Mouse (Mus musculus): Measurements from ENCODE around the gene Cacnb3.

Cacnb3 gene

DNA sequence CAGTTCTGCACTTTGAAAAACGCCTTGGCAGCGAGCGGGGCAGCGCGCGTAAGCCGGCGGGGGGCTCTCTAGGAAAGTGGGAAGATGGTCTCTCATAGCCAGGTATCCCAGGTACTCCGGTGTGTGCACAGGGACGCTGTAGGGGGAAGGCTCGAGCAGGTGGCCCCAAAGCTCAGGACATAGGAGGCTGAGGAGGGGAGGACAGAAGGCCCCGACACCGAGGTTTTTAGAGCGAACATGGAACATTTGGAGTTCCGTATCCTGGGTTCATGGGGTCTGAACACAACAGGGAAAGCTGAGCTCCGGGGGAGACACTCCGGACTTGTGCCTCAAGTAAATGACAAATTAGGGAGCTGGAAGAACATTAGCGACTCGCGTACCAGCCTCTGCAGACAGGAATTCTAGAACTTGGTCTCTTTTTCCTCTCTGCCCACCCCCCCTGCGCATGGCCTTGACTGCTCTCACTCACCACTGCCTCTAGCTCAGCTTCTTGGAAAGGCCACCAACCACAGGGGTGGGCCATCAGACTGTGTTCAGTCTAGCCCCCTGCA, 4.7 kb downstream of the Cacnb3 start:
- no peak for DNase-seq (ENCODE audit: low spot score in 2 of 2)

DNA sequence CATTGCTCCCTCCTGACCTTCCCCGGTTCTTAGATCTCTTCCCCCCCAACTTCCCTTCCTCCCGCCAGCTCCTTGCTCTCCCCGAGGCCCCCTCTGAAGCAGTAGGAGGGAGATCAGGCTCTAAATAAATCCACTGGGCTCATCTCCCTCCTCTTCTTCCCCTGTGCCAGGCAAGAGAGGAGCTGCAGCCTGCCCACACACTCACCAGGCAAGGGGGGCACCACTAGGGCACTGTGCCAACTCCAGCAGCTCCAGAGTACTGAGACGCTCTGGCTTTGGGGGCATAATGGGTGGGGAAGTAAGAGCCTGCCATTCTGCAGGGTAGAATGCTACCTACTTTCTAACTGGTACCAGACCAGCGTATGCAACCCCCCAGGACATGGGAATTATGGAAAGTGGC, 5.9 kb downstream of the Cacnb3 start:
- no peak for DNase-seq (ENCODE audit: low spot score in 2 of 2)

DNA sequence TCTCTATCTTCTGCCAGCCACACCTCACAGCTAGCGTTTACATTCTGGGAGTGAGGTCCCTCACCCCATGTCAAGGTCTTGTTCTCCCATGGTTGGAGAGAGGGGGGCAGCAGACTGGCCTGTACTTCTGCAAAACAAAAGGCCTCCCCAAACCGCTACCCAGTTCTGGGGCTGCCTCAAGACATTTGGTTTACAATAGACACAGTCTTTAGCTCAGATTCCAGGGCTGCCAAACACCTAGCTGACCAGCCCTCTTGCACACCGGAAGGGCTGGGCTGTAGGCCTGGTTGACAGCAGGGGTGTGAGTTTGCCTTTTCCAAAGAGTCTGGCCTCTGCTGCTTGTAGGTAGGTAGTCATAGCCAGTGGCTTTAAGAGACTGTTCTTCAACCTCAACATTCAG, 6.5 kb downstream of the Cacnb3 start:
- DNase-seq (ENCODE audit: low spot score in 2 of 2), result no peak

DNA sequence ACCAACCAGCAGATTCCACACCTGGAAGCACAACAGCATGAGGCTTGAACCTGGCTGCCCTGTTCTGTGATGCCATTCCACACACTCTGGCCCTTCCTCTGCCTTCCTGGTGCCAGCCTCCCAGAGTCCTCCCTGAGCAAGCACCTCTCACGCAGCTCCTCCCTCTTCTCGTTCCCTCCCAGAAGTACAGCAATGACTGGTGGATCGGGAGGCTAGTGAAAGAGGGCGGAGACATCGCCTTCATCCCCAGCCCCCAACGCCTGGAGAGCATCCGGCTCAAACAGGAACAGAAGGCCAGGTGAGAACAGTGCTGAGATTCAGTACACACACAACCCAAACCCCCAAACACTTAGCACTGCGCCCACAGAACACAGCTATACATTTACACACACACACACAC, 9.5 kb downstream of the Cacnb3 start:
- no peak for DNase-seq (ENCODE audit: low spot score in 2 of 2)

DNA sequence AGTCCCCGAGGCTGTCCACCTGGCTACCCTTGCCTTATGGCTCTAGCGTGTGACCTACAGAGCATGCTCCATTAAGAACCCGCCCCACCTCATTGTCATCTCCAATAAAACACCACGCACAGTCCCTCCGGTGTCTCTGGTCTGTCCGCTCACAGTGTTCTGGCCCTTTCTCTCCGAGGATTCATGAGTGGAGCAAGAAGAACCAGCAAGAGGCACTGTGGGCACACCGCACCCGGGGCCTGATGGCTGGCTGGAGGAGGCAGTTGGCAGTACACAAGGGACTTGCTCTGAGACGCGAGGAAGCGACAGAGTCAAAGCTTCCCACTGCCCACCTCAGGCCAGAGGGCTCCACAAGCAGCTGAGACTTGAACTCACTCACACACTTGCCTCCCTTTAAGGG, 13.8 kb downstream of the Cacnb3 start:
- no peak for DNase-seq (ENCODE audit: low spot score in 2 of 2)

DNA sequence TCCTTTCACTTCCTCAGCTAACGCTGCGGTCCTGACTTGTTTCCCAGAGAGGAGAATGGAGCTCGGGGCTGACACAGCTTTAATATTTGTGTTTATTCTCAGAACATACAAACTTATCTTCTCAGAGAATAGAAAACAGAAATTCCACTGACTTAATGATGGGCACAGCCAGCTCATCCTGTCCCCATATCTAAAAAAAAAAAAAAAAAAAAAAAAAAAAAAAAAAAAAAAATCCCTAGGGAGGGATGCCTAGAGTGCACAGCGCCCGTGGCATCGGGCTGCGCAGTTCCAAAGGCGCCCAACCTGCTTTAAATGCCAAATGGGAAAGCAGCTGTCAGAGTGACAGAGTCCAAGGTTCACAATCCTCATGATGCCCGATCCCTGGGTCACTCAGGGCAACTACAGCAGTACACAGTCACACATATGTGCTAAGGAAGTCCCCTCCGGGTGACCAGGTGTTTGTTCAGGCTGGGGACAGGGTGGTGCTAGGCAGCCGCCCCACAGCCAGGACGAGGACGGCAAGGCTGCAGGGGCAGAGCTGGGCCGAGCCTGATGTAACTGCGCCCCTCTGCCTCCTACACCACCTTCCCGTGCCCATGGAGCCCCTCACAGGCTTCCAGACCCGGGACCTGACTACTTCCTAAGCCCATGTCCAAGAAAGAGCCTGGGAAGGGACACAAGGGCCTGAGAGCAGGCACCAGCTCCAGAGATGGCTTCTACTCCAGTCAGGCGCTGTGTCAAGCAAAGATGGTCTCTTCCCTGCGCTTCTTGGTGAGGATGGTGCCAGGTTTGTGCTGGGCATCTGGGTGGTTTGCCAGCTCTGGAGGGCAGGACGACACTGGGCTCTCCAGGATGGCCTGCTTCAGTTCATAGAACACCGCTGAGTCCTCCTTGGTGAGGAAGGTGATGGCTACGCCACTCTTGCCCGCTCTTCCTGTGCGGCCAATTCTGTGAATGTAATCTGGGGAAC, 14.7 kb downstream of the Cacnb3 start:
- DNase-seq (ENCODE audit: low spot score in 2 of 2), result no peak

DNA sequence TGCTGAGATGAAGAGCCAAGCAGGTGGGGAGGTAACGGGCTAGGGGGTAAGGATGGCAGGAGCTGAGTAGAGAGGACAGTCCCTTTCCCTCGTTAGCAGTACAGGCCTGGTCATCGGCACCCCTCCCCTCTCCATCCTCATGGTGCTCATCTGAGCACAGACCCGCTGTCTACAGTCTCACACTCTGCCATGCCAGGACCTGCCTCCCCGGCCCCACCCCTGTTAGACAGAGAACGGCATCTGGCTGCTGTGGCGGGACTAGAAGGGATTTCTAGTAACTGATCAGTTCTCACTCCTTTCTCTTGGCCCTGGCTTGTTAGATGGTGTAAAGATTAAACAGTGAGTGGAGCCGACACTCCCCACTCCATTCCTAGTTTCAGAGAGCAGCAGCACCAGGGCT, 16.1 kb downstream of the Cacnb3 start:
- no peak for DNase-seq (ENCODE audit: low spot score in 2 of 2)

DNA sequence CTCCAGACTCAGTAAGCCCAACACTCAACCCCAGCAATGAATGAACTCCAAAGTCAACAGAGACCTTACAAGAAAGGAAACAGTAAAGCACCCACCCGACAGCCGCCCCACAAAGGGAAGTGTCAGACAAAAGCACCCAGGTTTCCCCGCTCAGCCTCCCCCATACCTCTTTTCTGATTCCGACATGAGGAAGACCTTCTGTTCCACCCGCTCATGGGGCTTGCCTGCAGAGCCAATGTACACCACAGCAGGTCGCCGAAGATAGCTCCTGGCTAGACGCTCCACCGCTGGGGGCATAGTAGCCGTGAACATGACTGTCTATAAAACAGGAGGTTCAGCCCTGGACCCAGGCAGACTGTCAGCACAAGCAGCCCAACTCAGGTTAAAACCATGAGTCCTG, 16.7 kb downstream of the Cacnb3 start:
- no peak for DNase-seq (ENCODE audit: low spot score in 2 of 2)

DNA sequence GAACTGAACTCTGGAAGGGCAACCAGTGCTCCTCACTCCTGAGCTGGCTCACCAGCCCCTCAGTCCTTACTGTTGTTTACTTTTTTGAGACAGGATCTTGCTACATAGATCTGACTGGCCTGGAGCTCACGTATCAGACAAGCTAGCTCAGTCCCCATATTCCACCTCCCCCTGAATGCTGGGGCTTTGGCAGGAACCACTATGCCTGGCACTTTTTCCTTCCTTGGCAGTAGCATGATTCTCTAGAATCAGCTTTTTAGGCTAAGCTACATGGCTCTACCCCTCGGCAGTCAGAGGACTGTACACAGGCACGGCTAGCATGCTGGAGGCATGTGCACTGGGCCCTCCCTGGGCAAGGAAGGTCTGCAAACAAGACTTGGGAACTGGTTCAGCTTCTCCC, 17.4 kb downstream of the Cacnb3 start:
- DNase-seq (ENCODE audit: low spot score in 2 of 2), result no peak

DNA sequence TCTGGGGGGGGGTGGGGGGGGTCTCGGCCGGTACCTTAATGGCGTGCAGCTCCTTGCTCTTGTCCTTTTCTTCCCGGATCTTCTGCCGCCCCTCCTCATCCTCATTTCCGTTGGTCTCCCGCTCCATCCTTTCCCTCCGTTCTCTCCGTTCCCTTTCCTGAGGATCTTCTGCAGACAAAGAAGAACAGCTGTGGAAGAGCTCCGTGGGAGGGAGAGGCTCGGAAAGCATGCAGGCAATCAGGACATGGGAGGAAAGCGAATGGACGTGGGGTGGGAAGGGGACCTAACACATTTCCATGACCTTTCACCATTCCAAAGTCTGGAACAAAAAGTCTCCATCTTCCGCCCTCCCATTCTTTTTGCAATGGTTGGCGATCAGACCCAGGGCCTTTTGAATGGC, 20.8 kb downstream of the Cacnb3 start:
- no peak for DNase-seq (ENCODE audit: low spot score in 2 of 2)

DNA sequence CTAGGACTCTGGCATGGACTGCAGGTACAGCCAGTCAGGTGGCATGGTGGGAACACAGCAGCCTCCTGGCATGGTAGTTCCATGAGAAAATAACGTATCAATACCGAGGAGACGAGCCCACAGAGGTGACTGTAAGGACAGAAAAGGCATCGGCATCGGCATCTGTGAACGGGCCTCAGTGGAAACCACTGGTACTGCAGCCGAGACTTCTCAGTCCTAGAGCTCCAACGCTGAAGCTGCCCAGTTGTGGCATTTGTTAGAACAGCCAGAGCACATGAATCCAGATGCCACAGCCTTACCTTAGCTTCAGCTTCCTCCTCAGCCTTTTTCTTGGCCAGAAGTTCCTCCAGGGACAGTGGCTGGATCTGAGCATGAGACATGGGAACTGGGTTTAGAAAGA, 21.5 kb downstream of the Cacnb3 start:
- DNase-seq (ENCODE audit: low spot score in 2 of 2), result no peak

DNA sequence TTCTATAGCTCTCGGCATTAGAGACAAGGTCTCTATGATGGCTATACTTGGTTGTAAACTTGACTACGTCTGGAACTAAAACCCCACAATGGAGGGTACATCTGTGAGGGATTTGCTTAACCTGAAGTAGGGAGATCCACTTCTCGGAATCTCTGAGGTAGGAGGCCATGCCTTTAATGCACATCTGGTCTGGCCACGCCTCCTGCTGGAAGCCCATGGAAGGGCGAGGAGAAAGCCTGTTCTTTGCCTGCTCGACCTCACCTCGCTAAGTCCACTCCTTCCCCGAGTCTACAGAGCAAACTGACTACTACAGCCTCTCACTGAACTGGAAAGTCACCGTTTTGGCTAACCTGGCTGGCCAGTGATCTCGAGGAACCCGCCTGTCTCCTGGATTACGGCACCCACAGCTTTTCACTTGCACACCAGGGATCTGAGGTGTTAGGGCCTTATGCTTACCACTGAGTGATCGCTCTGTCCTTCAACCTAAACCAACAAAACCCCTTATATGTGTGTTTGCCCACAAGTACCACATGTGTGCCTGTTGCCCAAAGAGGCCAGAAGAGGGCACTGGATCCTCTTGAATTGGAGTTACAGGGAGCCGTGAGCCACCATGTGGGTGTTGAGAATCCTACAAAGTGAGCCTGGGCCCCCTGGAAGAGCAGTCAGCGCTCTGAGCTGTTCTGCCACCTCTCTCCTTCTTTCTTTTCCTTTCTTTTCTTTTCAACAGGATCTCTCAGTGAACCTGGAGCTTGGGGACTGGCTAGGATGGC, 26.5 kb downstream of the Cacnb3 start:
- no peak for DNase-seq (ENCODE audit: low spot score in 2 of 2)

DNA sequence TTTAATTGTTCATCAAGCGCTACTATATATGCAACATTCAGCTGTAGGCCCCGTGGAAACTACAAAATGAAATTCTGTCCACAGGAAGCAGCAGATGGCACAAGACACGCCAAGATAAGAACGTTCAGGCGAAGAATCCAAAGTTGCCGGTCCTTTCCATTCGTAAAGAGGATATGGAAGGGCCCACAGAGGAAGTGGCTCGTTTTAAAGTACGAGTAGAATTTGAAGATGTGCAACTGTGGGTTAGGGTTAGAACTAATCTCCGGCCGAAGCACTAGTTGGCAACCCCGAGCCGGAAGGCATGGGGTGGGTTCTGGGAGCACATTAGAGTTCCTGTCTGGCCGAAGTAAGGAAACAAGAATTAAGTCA, 31.5 kb downstream of the Cacnb3 start:
- DNase-seq (ENCODE audit: low spot score in 2 of 2), result no peak

DNA sequence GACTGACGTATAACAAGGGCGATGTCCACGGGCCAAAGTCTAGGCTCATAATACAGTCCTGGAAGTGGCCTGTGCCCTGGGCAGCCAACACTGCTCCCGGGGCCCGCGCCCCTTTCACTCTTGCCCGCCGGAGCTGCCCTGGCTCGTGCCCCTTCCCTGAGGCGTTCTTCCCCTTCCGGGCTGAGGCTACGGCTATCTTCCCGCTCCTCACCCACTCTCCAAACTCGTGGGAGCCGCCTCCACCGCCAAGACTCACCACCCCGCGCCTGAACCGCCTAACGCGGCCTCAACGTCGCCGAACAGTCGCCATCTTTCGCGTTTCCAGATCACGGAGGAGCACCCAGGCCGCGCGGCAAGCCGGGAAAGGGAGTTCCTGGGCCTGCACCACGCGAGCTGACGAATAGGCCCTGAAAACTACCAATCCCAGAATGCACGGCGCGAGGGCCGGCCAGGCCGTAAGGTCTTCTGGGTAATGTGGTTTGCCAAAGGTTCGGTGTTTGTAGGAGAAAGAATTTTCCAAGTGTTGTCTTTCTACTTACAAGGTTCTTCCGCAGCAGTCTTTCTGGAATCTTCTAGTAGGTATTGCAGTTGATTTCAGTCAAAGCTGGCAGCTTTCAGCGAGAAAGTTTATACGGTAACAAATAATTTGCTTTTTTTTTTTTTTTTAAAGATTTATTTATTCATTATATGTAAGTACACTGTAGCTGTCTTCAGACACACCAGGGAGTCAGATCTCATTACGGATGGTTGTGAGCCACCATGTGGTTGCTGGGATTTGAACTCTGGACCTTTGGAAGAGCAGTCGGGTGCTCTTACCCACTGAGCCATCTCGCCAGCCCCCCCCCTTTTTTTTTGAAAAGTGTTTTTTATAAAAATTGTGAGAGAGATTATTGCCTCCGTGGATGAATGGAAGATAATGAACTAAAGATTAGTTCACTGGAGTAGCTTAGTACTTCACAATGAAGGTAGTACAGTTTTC, 32.2 kb downstream of the Cacnb3 start, which contains the start of gene Ddx23:
Ddx23 (minus strand) TSS at position 328 of the 979 bp plus-strand sequence.
- DNase-seq (ENCODE audit: low spot score in 2 of 2), result peak; percentile 90 to 95

DNA sequence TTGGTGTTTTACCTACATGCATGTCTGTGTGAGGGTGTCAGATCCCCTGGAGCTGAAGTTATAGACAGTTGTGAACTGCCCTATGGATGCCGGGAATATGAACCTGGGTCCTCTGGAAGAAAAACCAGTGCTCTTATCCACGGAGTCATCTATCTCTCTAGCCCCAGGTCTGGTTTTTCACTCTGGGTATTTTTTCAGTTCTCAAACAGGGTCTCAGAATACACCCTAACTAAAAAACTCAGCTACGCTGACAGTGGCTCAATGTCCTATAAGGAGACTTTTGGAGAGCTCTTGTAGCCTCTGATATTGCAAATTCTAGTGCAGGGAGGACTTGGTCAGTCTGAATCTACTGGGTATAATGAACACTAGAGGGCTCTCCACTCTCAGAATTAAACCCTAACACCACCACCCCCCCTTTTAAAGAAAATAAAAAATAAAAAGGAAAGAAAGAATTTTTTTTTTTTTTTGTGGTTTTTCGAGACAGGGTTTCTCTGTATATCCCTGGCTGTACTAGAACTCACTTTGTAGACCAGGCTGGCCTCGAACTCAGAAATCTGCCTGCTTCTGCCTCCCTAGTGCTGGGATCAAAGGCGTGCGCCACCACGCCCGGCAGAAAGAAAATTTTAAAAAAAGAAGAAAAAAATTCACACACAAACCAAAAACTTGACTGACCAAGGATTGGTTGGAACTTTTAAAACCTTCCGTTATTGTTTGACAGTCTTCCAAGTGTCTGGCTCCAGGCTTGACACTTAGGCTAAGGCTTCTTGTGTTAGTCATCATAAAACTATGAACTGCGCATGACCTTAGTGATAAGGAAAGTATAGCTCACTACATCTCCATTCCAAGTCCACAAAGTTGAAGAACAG, 33.6 kb downstream of the Cacnb3 start:
- DNase-seq (ENCODE audit: low spot score in 2 of 2), result no peak

DNA sequence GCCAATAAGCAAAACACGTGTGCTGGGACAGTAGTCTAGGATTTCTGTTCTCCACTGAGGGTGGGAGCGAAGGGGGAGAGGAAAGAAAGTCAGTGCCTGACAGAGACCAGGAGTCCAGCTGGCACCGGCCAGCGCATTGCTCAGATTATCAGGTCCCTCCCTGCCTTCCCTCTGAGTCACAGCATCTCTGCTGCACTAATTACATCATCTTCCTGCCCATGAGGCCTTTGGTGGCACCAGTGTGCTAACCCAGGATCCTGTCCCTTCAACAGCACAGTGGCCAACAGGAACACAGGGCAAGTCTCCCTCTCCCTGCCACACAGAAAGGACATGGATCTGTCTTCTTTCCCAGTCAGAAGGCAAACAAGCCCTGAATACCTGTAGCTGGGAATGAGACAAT, 42.0 kb downstream of the Cacnb3 start:
- DNase-seq (ENCODE audit: low spot score in 2 of 2), result no peak

DNA sequence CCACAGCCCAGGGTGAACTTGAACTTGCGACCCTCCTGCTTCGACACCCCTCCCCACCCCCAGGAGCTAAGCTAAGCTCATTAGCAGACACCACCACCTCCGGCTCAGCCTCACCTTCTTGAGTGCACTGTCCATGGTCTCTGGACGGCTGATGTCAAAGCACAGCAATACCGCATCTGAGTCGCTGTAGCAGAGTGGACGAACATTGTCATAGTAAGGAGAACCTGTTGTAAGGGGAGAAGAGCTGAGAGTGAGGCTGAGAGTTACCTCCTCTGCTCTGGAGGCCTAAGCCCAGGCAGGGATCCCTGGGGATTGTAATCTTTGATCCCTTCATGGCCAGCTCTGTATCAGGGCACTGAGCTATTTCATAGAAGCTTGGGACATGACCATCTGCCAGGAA, 43.1 kb downstream of the Cacnb3 start:
- no peak for DNase-seq (ENCODE audit: low spot score in 2 of 2)

DNA sequence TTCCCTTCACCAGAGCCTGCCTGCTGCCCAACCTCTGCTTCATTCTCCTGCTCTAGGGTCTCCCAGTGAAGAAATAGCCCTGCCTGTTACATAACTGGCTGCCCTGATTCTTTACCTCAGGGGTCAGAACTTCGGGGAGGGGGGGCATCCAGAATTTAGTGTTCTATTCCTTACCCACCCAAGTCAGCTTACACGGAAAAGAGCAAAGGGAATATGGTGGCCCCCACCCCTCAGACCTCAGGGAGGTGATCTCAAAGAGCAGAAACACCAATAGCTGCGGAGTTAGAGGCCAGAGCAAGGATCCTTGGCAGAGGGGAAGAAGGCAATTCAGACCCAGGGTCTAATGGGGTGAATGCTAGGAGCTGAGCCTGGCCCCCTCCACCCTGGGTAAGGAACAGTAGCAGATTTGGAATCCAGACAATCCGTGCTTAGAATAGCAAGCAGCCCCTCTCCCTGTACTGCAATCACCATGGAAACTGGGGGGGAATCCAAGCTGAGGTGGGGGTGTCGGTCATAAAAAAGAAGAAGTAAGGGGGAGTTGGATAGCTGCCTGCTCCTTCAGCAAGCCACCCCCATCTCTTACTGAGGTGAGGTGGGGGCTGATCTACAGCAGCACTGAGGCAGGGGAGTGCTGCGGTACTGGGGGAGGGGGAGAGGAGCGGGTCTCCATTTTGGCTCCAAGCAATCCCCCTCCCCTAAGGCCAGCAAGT, 43.8 kb downstream of the Cacnb3 start:
- no peak for DNase-seq (ENCODE audit: low spot score in 2 of 2)

DNA sequence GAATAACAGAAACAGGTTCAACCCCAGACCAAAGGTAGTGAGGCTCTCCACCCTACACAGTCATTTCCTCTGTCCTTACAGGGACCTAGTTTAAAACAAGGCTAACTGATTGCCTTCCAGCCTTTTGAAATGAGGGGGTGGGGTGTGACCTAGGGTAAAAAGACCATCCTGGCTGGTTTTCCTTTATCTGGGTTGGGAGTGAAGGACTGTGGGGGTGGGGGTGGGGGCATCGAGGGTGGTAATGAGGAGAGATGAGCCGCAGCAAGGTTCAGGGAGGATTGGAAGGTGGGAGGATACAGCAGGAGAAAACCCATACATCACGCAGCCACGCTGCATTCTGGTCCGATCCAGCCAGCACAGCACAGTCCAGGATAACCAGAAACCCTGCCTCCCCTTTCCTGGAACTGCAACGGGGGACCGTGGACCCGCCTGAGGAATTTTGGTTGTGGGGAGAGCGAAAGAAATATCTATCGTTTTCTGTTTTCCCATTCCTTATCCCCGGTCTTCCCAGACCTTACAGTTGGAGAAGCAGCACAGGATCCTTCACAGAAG, 44.4 kb downstream of the Cacnb3 start:
- DNase-seq (ENCODE audit: low spot score in 2 of 2), result no peak

Data from urinary bladder, adult 18-20 months (tissue).